In the genomic region with DNA sequence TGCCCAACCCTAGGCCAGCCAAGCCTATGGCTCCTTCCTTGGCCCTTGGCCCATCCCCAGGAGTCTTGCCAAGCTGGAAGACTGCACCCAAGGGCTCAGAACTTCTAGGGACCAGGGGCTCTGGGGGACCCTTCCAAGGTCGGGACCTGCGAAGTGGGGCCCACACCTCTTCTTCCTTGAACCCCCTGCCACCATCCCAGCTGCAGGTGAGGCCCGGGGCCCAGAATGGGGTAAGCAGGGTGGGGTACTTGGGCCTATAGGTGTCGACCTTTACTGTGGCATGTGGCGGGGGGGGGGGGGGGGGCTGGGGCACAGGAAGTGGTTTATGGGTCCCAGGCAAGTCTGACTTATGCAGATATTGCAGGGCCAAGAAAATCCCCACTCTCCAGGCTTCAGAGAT, we compare ENCODE assay signal across 23 mouse cellular contexts. TPM values are rescaled to one million over a fixed set of nuclear protein-coding genes. Genes with fewer than 3 reads are reported as not detected.
DNase-seq lines count a peak whose midpoint lies in the region; TF ChIP-seq lines count a peak whose summit lies in the region.
"Had no signal": no experiment of that assay in that cellular context is flagged by ENCODE, and none has a peak within 500 bp of the region (broad histone marks: within the 10 kb centered on the region; RNA-seq: fewer than 3 reads in every experiment).

No protein-coding gene starts in this region.

- no peaks in the 10 kb centered on the region for H3K27me3 ChIP-seq in thymus, adult 2 months (ENCODE audit: control insufficient read depth, insufficient read depth, low read length)
- H3K27me3 ChIP-seq: forebrain, embryonic 13.5 days; heart, embryonic 13.5 days; hindbrain, embryonic 13.5 days had no signal

- H3K36me3 ChIP-seq in thymus, adult 2 months (ENCODE audit: control insufficient read depth, insufficient read depth, low read length), result no peaks in the 10 kb centered on the region

- TF ChIP-seq POLR2A in thymus, adult 2 months (IDR thresholded peaks at IDR 0.05; ENCODE audit: control insufficient read depth, extremely low read depth, insufficient read depth, low read length, poor library complexity), result no peak

- WGBS in thymus, adult 2 months, result 15% methylated on average over 5 of the region's 5 CpGs

- TF ChIP-seq CTCF in thymus, adult 2 months (IDR thresholded peaks at IDR 0.05; ENCODE audit: borderline replicate concordance, control insufficient read depth, extremely low read depth, insufficient read depth, low read length, poor library complexity), result no peak

- DNase-seq in thymus, postnatal 0 days (ENCODE audit: low spot score), result peak; percentile 21
- DNase-seq in thymus, adult 2 months, result no peak
- peak; percentile 55 for DNase-seq in induced T-regulatory cell, adult 2 months (ENCODE audit: low read depth)
- peak; percentile 30 for DNase-seq in thymus, postnatal 25 days
- no peak for DNase-seq in ovary, postnatal 10 days (ENCODE audit: low spot score)
- no peak for DNase-seq in layer of hippocampus, postnatal 36 days
- DNase-seq: adrenal gland, postnatal 14 days; cerebellum, adult 11-12 months; cerebellum, adult 9-10 months; gastrocnemius, adult 2 months; gastrocnemius, postnatal 25 days; heart, postnatal 4 days had no signal

- H3K27ac ChIP-seq in thymus, adult 2 months (ENCODE audit: control insufficient read depth, insufficient read depth, low read length), result no peak overlapping the region
- H3K27ac ChIP-seq: embryonic facial prominence, embryonic 10.5 days; forebrain, embryonic 13.5 days; gastrocnemius, adult 2 months; heart, embryonic 13.5 days; hindbrain, embryonic 13.5 days; hindbrain, postnatal 0 days had no signal

- H3K4me3 ChIP-seq in thymus, adult 2 months (ENCODE audit: control insufficient read depth, insufficient read depth, low read length), result no peak overlapping the region
- H3K4me3 ChIP-seq: embryonic facial prominence, embryonic 10.5 days; forebrain, embryonic 13.5 days; gastrocnemius, adult 2 months; heart, embryonic 13.5 days; hindbrain, embryonic 13.5 days had no signal

- peaks cover 19% of the 10 kb centered on the region for H3K4me1 ChIP-seq in thymus, adult 2 months (replicated peaks; ENCODE audit: control insufficient read depth, insufficient read depth, low read length)
- H3K4me1 ChIP-seq: embryonic facial prominence, embryonic 10.5 days; forebrain, embryonic 13.5 days; heart, embryonic 13.5 days; hindbrain, embryonic 13.5 days had no signal

RNA-seq across cellular contexts. Expression of gene Ppp1r3f, which starts 12.3 kb away (rescaled TPM):
- 0.73 TPM in 2 replicates for polyA plus RNA-seq in thymus, postnatal 0 days (2015; fragmentation: Nextera tagmentation; extraction: Ambion mirVana)
- polyA plus RNA-seq in thymus, adult 2 months (2012; rRNA removed), result 5.5 and 5.8 TPM in 2 replicates
- total RNA-seq in layer of hippocampus, postnatal 36 days (2021), result 10 to 100 TPM; 15.3 to 18.4 TPM

RNA-seq across cellular contexts. Expression of gene Foxp3, which starts 12.9 kb away (rescaled TPM):
- polyA plus RNA-seq in thymus, postnatal 0 days (2015; fragmentation: Nextera tagmentation; extraction: Ambion mirVana), result 0.10 and 0.44 TPM in 2 replicates
- polyA plus RNA-seq in thymus, adult 2 months (2012; rRNA removed), result 7.7 and 10.3 TPM in 2 replicates
- under 1 TPM in 1 of 2 experiments, not detected in 1; 0.23 TPM for total RNA-seq in layer of hippocampus, postnatal 36 days (2021)
- total RNA-seq: adrenal gland, adult 18-20 months; granulocyte monocyte progenitor cell, adult 5-6 weeks; heart, postnatal 4 days; hindbrain, postnatal 0 days had no signal
- polyA plus RNA-seq: cortical plate, adult 2 months; embryonic facial prominence, embryonic 14.5 days; forebrain, embryonic 13.5 days; heart, postnatal 0 days had no signal

RNA-seq across cellular contexts. Expression of gene Ccdc22, which starts 19.0 kb away (rescaled TPM):
- 33.1 and 36.0 TPM in 2 replicates for polyA plus RNA-seq in thymus, postnatal 0 days (2015; fragmentation: Nextera tagmentation; extraction: Ambion mirVana)
- 34.1 and 35.7 TPM in 2 replicates for polyA plus RNA-seq in thymus, adult 2 months (2012; rRNA removed)
- 10 to 100 TPM; 23.7 to 26.3 TPM for total RNA-seq in layer of hippocampus, postnatal 36 days (2021)

RNA-seq across cellular contexts. Expression of gene Cacna1f, which starts 20.5 kb away (rescaled TPM):
- polyA plus RNA-seq in thymus, postnatal 0 days (2015; fragmentation: Nextera tagmentation; extraction: Ambion mirVana), result 0.04 and 0.07 TPM in 2 replicates
- polyA plus RNA-seq in thymus, adult 2 months (2012; rRNA removed), result 0.04 and 0.12 TPM in 2 replicates
- not detected for total RNA-seq in layer of hippocampus, postnatal 36 days (2021)
- total RNA-seq: adrenal gland, adult 18-20 months; adrenal gland, postnatal 14 days; gastrocnemius, adult 2 months; gastrocnemius, postnatal 25 days; heart, postnatal 4 days; MEL had no signal
- polyA plus RNA-seq: heart, embryonic 13.5 days; heart, postnatal 0 days; hindbrain, embryonic 13.5 days had no signal

RNA-seq across cellular contexts. Expression of gene Syp, which starts 51.9 kb away (rescaled TPM):
- 0.40 and 0.55 TPM in 2 replicates for polyA plus RNA-seq in thymus, postnatal 0 days (2015; fragmentation: Nextera tagmentation; extraction: Ambion mirVana)
- 1.2 and 1.8 TPM in 2 replicates for polyA plus RNA-seq in thymus, adult 2 months (2012; rRNA removed)
- 1,000 to 10,000 TPM; 1,719 to 2,032 TPM for total RNA-seq in layer of hippocampus, postnatal 36 days (2021)

Comparison
In these comparisons a context has a peak if more than half of its experiments do, and no peak if none do; other contexts are left out.
1. DNase-seq: peak in thymus, postnatal 0 days (single experiment), induced T-regulatory cell, adult 2 months (single experiment) and thymus, postnatal 25 days (single experiment); none in thymus, adult 2 months (single experiment), ovary, postnatal 10 days (single experiment) and layer of hippocampus, postnatal 36 days (0 of 2).